Mouse (Mus musculus): ENCODE data around the gene Tspan32.

Tspan32 gene

DNA sequence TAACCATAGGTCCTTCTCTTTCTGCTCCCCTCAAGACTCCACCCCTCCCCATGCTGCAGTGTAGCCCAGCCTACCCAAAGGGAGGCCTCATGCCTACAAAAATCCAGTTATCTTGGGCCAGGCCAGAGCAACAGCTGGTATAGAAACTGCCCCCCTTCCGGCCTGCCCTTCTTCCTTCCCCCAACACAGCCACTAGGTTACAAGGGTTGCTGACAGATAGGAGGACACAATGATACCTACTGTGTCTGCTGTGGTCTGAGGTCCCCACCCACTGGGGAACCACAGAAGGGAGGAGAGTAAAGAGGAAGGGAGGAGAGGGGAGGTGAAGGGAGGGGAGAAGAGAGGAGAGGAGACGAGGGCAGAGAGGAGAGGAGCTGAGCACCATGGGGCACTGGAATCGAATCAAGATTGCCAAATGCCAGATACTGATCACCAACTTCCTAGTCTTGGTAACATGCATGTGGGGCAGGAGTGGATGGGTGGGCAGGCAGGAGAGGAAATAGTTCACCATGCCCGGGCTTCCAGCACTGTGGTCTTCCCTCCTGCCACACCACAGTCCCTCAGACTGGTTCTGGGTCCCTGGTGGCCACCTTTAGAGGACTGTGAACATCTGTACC lies at the start of gene Tspan32:
Gene Tspan32, plus strand, starts transcription at position 320 of the 617 bp plus-strand sequence.
- no peak for DNase-seq

GRCm38 (mm10) chr7:142956018-142956417 lies 48.8 kb upstream of the Tspan32 start:
- DNase-seq: peak in 1 of 2 experiments; percentile 39

DNA sequence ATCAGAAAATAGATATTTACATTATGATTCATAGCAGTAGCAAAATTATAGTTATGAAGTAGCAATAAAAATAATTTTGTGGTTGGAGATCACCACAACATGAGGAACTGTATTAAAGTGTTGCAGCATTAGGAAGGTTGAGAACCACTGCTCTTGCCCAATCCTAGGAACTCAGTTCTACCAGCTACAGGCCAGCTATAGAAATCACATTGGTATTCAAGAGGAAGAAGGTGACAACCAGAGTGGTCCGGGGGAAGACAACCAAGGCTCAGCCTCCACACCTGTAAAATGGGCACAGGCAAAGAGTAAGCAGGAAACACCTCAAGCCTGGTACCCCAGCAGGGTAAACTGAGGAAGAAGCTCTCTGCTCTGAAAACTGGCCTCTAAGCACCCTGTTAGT lies 46.0 kb upstream of the Tspan32 start:
- no peak for DNase-seq

GRCm38 (mm10) chr7:142959752-142960151 lies 45.1 kb upstream of the Tspan32 start:
- DNase-seq: no peak

GRCm38 (mm10) chr7:142967414-142967883 lies 37.4 kb upstream of the Tspan32 start:
- DNase-seq: peak; percentile 24 to 55

DNA sequence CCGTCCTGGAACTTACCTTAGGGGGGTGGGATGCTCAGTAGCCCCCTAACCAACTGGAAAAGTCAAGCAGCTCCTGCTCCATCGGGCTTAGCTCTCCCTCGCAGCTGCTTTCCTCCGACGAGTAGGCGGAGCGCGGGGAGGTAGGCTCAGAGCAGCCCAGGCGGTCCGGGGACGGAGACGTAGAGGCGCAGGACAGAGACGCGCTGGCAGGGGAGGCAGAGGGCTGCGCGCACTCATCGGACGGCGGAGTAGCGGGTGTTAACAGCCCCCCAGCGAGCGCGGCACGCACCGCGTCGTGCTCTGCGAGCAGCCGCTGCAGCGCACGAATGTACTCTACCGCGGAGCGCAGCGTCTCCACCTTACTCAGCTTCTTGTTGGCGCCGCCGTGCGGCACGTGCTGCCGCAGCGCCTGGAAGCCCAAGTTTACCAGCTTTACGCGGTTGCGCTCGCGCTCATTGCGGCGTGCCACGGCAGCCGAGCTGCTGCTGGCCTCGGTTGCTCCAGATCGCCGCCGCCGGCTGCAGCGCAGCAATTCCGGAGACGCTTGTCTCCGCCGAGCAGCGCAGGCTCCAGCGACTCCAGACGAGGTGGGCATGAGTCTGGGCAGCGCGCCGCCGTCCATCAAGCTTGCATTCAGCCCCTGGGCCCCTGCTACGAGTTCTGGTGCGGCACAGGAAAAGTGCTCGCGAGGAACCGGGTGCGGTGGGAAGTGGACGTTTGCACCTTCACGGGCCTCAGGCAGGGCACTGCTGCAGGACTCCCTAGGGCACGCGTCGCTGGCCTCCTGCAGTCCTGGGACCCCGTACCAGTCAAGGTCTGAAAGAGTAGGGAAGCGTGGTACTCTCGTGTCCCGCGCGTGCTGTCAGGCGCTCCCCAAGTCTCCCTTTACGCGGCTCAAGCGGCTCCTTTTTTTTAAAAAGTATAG lies 36.7 kb upstream of the Tspan32 start:
- peak; percentile 30 to 57 for DNase-seq

DNA sequence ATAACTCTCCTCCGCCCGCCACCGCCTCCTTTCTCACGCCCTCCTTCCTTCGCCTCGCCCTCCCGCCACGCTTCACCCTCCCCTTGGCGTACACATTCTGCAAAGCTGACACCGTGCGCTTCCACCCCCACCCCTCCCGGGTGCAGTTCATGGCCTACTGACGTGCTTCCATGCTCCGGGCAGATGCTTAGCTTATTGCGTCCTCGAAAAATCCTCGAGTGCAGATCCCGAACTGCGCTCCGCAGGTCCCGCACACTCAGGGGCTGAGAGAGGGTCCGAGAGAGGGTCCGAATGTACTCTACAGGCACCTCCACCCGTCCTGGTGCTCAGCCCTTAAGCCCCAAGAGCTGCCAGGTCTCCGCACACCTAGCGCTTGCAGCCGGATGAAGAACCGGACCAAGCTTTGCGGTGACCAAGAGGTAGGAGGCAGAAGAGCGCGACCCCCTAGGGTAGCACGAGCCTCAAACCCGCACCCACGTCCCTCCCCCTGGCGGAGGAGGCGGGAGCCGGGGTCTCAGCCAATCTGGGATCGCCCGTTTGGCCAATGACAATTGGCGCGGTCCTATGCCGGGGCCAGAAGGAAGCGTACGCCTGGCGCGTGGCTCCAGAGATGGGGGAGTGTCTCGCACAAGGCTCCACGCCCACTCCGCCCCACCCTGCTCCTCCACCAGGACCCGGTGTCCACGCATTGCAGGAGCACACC lies 35.9 kb upstream of the Tspan32 start, which contains the start of gene Ascl2:
Gene Ascl2, minus strand, starts transcription at position 456 of the 703 bp plus-strand sequence.
- DNase-seq: peak; percentile 2 to 30

DNA sequence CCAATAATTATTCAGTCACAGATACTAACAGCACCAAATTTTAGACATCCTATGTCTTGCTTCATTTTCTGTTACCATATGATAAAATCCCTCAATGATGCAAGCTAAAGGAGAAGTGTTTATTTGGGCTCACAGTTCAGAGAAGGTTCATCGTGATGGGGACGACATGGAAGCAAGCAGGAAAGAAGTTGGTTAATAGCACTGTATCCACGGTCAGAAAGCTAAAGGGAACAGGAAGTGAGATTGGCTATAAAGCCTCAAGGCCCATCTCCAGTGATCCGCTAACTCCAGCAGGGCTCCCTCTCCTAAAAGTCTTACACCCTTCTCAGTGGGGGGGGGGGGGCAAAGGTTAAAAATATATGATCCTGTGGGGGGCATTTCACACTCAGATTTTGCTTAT lies 22.9 kb upstream of the Tspan32 start:
- DNase-seq: no peak

DNA sequence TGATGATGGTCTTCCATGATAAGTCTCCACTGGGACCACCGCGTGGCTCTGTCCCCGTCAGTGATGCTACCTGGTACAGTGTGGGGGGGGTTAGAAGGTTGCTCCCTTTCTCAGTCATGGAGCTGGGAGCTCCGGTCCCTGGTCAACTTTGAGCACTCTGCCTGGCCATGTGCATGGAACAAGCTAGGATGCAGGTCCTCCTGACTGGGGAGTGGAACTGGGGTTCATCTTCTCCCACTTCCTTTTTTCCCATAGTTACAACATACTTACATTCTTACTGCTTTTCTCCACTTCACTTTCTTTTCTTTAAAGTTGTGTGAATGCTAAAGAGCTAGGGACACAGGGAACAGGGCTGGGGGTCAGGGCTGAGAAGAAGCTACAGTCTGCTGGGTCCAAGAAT lies 19.7 kb upstream of the Tspan32 start:
- DNase-seq: no peak

DNA sequence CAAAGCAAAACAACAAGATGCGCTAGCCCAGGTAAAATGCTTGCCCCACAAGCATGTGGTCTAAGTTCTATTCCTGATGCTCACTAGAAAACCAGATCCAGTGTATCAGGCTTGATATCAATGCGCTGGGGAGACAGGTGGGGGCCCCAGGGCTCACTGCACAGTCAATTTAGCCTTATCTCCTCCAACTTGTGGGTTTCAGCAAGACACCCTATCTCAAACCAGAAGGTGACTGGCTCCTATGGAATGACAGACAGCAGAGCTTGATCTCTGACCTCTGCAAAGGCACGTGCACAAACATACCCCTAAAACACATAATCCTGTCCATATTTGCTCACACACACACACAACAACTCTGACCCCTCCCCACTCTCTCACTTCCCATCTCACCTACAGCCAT lies 17.1 kb upstream of the Tspan32 start:
- no peak for DNase-seq

DNA sequence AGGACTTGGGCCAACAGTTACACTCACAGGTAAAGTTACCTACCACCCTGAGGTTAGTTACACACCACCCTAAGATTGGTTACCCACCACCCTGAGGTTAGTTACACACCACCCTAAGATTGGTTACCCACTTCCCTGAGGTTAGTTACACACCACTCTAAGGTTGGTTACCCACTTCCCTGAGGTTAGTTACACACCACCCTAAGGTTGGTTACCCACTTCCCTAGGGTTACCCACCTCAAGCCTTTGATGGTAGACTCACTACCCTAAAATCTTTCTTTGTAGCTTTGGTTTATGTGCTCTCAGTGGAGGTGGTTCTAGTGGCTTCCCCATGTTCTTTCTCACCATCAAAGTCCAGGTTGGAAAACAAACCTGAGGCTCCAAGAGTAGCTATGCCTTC lies 9.8 kb upstream of the Tspan32 start:
- no peak for DNase-seq

DNA sequence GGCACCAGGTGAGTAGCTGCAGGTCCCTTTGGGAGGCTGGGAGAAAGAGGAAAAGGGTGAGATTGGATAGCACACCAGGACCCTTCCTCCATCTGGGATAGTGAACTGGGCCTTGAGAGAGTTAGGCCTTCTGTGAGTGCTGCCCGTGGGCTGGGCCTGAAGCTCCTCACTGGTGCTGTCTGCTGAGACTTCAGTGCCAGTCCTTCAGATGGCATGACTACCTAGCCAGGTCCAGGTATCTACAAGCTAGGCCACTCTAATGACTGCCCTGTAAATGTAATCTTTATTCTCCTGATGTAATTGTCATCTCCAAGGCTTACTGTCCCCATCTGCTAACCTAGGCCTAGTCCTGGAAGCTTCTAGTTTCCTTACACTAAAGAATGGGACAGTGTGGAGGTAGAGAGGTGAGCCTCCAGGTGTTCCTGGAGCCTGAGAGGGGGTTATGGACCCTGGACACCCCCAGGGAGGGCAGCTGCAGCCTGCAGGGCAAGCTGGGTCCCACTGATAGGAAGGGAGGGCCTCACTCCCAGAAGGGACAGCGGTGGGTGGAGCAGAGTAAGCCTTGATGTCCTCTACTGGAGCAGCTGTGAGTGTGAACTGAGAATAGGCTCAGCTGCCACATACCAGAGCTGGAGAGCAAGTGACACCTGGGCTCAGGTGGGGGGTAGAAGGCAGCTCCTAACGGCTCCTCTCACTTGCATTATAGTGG lies 9.1 kb upstream of the Tspan32 start:
- no peak for DNase-seq

- no peak for DNase-seq
Observed at GRCm38 (mm10) chr7:142996998-142997397, 7.8 kb upstream of the Tspan32 start.

DNA sequence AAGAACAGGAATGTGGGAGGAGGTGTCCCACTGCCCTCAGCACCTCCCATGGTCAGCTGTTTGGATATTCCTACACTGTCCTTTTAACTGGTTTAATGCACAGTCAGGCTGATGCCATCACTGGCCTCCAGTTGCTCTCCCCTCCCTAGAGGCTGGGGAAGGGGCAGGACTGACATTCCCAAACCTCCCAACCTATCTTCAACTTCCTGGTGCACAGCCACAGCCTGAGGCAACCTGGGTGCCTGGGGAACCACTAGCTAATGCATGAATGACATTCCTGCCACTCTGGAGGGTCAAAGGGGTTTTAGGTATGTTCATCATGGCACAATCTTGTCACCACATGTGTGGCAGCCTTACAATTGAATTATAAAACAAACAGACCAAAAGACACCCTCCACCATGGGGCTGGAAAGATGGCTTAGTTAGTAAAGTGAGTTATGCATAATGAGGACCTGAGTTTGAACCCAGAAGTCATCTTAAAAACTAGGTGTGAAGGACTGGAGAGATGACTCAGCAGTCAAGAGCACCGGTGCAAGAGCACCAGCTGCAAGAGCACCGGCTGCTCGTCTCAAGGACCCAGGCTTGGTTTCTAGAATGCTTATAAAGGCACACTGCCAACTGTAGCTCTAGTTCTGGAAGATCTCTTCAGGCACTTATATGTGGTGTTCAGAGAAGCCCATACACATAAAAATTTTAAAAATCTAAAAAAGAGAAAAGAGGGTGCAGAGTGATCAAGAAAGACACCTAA lies 7.3 kb upstream of the Tspan32 start:
- DNase-seq: no peak

GRCm38 (mm10) chr7:143002679-143003078 lies 2.2 kb upstream of the Tspan32 start:
- peak in 1 of 2 experiments; percentile 20 for DNase-seq

DNA sequence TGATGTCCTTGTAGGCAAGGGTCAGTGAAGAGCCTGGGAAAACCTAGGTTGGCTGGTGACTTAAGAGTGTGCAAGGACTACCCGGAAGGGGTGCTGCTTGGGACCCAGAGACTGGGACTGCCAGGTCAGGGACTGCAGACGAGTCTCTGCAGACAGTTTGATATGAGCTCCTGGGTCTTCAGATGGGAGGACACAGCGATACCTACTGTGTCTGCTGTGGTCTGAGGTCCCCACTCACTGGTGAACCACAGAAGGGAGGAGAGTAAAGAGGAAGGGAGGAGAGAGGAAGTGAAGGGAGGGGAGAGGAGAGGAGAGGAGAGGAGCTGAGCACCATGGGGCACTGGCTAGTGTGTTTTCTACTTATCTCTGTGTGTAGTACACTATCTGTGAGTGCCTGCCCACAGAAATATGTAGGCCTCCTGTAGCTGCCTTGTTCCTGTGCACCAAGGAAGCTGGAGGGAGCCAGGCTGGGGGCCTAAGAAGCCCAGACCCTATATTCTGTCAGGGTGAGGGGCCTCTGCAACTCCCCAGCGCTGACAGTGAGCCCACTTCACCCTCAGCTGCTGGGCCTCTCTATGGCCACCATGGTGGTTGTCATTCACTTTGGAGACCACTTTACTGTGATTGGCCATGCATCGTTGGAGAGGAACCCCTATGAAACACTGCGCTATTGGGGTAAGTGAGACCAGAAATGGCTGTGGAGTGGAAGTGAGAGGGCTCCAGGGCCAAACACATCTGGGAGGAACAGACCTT lies 674 bp downstream of the Tspan32 start:
- no peak for DNase-seq

DNA sequence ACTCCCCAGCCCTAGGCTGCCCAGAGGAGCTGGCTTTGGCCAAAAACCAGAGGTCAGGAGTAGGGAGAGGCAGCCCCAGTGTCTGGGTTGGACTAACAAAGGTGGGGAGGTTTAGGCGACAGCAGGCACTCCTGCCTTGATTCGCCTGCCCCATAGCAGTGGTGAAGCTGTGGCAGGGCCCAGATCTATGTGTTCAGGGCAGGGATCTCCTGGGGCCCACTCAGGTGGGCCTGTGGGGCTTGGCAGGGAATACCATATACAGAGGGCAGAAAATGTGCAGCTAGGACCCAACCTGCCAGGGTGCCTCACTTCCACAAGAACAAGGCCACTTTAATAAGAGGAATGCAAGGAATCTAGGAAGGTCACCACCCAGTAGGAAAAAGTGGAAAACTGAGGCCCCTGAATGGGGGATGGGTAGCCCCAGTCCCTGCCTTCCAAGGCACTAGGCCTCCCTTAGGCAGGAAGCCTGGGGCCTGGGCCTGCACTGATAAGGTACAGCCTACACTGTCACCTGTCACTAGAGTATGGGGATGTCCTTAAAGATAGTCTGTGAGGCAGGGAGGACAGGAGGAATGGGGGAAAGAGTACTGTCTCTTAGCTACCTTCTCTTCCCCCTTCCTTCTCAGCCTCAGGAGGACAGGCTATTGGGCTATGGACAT lies 1.4 kb downstream of the Tspan32 start:
- no peak for DNase-seq

DNA sequence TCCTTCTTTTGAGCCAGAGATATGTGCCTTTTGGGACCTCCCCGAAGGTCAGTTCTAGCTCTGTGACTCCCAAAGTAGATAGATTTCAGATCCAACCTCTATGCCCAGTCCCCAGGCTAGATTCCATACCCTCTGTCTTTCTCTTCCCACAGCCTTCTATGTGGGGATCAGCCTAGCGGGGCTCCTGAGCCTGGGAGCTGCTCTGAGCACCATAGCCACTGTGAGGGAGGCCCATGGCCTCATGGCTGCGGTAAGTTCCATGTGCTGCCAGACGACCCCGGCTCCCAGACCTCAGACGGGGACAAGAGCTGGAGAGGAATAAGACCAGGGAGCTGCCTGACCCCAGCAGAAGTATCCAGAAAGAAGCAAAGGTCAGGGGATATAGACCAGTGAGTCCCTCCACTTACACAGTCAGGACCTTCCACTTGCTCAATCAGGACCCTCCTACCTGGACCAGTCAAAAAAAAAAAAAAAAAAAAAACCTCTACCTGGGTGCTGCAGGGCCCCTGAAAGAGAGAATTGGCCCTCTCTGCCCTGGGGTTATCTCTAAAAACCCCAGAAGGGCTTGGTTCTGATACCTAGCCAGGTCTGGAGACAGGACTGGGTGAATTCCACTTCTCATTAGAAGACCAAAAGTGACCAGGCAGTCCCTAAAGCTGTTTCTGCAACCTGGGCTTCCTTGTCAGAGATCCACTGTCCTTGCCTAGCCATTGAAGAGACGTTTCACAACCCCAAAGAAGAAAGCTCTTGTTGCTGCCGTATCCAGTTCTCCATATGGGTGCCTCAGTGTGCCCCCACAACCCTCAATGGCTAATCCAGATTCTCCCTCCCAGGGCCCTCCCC lies 2.1 kb downstream of the Tspan32 start:
- DNase-seq: no peak

GRCm38 (mm10) chr7:143007599-143008369 lies 2.9 kb downstream of the Tspan32 start:
- DNase-seq: peak; percentile 95 to 99
